Mouse (Mus musculus): ENCODE data around the gene Mep1a. TPM values are rescaled to one million over a fixed set of nuclear protein-coding genes. Genes with fewer than 3 reads are reported as not detected.

The Mep1a gene
- total RNA-seq, 4 experiments from 2014 or later, result not detected

GRCm38 (mm10) chr17:43477621-43478020 is 25.0 kb downstream of the Mep1a start:
- no peak for DNase-seq

DNA sequence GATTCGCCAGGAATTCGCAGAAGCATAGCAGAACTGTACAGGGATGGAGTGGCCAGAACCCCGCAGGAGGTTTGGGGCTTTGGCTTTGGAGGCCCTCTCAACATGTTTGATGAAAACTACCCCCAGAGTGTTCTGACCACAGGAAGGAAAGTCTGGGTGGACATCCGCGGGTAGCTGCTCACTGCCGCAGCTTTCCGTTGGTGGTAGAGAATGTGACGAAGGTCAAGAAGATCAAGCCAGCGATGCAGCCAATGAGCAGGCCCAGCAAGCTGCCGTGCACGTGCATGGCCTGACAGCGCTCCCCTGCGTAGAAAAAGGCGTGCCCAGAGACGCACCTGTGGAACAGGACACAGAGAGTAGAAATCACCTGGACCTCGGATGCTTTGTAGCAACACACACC is 27.8 kb downstream of the Mep1a start:
- no peak for DNase-seq

DNA sequence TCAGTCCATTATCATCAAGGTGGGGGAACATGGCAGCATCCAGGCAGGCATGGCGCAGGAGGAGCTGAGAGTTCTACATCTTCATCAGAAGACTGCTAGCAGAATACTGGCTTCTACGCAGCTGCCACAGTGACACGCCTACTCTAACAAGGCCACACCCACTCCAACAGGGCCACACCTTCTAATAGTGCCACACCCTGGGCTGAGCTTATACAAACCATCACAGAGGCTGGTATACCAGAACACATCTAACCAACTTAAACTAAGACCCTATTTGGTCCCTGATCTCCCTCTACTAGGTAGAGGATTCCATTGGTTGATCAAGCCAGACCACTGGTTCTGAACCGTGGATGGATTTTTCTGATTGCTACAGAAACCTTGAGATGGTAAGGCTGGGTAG is 30.1 kb downstream of the Mep1a start:
- no peak for DNase-seq

GRCm38 (mm10) chr17:43470039-43470438 is 32.6 kb downstream of the Mep1a start:
- DNase-seq, result no peak

DNA sequence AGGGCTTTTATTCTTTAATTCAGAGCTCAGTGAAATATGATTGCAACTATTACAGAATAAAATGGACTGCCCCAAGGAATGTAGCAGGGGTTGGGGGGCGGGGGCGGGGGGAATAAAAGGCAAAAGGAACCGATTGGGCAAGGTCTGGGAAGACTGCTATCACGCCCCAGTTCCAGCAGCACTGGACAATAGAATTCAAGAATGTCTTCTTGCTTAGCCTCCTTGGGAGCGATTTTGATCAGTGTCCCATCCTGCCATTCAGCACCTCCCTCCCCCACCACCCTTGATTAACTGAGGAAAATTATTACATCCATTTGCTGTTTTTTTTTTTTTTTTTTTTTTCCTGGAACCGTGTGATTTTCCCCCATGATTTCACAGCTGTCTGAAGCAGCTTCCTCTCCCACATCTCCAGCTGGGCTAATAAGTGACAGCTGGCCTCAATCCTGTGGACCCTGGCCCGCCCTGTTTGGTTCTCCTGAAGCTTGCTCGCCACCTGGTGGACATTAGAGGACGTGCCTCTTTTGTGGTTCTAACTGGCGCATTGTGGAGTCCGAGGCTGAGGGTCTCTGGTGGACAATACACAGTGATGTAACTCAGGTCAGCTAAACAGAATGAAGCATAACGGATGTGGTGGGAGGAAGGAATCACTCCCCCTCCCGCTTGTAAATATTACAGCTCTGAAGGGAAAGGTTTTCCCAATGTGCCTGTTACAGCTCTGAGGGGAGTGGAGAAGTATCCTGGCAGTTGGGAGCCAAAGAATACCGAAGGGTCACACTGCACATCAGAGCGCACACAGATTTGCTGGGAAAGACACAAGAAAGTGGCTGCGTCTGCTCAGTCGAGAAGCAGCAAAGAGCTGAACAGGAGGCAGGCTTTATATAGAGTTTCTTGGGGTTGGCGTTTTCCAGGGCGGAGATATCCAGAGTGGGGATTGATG is 42.1 kb downstream of the Mep1a start:
- peak; percentile 37 for DNase-seq

GRCm38 (mm10) chr17:43459737-43460230 is 42.8 kb downstream of the Mep1a start:
- no peak for DNase-seq

GRCm38 (mm10) chr17:43458598-43458997 is 44.0 kb downstream of the Mep1a start:
- DNase-seq, result peak; percentile 29

DNA sequence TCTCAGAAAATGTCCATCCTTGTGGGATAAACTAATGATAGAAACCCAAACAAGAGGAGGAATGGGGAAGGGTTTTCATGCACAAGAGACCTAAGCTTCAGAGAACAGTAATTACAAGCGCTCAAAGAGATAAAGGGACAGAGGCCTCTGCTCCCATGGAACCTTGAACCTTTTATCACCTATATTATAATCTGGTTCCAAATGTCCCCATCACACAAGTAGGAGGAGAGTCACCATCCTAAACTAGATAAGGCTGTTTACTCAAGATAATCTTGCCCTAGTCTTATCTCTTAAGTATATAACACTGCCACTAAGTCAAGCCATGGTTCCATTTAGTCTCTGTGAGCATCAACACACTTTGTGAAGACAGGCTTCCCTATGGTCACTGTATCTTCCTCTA is 51.4 kb downstream of the Mep1a start:
- DNase-seq, result no peak

DNA sequence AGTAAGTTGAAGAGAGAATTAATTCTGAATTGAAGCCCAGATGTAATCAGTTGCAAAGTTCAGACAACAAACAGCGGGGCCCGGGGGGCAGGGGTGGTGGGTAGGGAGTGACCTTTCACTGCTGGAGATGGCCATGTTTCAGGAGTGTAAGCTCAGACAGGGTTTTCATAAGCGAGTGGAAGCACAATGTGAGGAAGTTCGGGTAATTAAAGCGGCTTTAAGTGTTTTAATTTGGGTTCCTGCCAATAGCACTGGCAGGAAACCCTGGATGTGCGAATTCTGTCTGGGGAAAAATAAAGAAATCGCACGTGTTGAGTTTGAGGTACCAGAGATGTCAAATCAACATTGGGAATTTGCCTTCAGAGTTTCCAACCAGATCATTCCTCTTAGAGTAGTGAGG is 68.1 kb downstream of the Mep1a start:
- DNase-seq, result no peak

GRCm38 (mm10) chr17:43431692-43432091 is 70.9 kb downstream of the Mep1a start:
- peak; percentile 26 for DNase-seq

Other genes with a start within 250 kb of the Mep1a start
- not detected for gene Adgrf1, start 232.5 kb downstream of the Mep1a start, total RNA-seq (2022)
- 100 to 1,000 TPM in 2 of 4 experiments, 10 to 100 TPM in 2; 79.8 to 113 (median 100) TPM for gene Adgrf5, start 142.4 kb downstream of the Mep1a start, total RNA-seq (2022)
- gene Ankrd66, start 40.8 kb upstream of the Mep1a start, total RNA-seq (2022), result under 1 TPM in 1 of 4 experiments, not detected in 3; 0.30 TPM
- 10 to 100 TPM; 15.0 to 22.2 (median 17.6) TPM for gene Pla2g7, start 65.3 kb upstream of the Mep1a start, total RNA-seq (2022)
- gene Tdrd6, start 127.5 kb upstream of the Mep1a start, total RNA-seq (2022), result not detected
- gene Slc25a27, start 164.4 kb upstream of the Mep1a start, total RNA-seq (2022), result 10 to 100 TPM in 1 of 4 experiments, 1 to 10 TPM in 3; 4.0 to 11.1 (median 7.0) TPM
- gene Cyp39a1, start 164.6 kb upstream of the Mep1a start, total RNA-seq (2022), result 1 to 10 TPM; 2.4 to 4.3 (median 3.1) TPM